Mouse (Mus musculus): ENCODE results near the gene Me1.

The Me1 gene

DNA sequence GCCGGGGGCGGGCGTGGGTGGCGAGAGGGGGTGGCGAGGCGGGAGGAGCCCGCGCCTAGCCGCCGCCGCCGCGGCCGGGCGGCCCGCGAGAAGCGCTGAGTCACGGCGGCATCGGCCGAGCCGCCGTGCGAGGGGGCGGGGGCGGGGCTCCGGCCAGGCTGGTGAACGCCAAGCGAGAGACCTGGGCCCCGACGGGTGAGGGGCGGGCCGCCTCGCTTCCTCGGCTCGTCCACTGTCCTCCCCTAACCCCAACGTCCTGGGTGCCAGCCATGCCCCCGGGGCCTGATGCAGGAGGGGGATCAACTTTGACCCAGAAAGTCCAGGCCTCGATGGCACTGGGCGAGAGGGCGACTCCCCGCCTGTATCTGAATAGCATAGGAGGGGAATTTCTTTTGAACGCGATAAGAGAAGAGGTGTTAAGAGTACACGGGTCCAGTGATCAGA is at the start of gene Me1:
Me1 (minus strand) TSS at position 136 of the 444 bp plus-strand sequence.
- in situ Hi-C loops (cut with MboI, MseI), result no loop called here

DNA sequence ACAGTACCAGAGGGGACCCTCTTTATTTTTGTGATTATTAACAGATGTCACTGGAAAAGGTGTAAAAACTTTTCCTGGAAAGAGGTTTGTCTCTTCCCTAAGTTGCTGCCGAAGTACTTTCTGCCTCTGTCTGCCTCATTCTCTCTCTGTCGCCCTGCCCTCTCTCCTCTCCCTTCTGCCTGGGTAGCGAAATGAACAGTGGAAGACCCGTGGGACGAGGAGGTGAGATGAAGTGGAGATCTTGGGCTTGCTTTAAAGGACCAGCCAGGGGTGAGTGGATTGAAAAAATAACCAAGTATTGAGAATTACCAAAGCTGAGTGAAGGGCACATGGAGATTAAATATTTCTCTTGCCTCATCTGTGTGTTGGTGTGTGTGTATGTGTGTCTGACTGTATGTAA is 48.3 kb upstream of the Me1 start:
- in situ Hi-C loops (cut with MboI, MseI), result no loop called here

- in situ Hi-C loops (cut with MboI, MseI), result no loop called here
These were observed 47.5 kb upstream of the Me1 start, which contains the start of gene Prss35 for GRCm38 (mm10) chr9:86742959-86743911. Gene Prss35, plus strand, starts transcription at chr9:86743649.

GRCm38 (mm10) chr9:86739971-86740370 is 44.2 kb upstream of the Me1 start:
- in situ Hi-C loops (cut with MboI, MseI), result no loop called here

DNA sequence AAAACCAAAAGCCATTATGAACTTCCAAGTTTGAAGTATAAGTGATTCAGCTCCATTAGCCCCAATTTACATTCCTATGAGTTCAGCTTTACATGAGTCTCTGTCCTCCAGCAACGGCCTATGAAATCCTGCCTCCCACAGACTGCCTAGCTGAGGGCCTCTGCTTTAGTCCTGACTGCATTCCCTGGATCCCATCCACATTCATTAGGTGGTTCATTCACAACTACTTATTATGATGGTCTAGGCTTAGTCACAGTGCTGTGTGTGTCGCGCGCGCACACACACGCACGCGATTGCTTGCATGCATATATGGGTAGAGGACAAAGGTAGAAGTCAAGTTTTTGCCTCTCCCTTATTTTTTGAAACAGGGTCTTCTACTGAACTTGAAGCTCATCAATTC is 43.0 kb upstream of the Me1 start:
- in situ Hi-C loops (cut with MboI, MseI), result no loop called here

GRCm38 (mm10) chr9:86738067-86738466 is 42.3 kb upstream of the Me1 start:
- in situ Hi-C loops (cut with MboI, MseI), result no loop called here

GRCm38 (mm10) chr9:86736991-86737390 is 41.2 kb upstream of the Me1 start:
- in situ Hi-C loops (cut with MboI, MseI), result no loop called here

DNA sequence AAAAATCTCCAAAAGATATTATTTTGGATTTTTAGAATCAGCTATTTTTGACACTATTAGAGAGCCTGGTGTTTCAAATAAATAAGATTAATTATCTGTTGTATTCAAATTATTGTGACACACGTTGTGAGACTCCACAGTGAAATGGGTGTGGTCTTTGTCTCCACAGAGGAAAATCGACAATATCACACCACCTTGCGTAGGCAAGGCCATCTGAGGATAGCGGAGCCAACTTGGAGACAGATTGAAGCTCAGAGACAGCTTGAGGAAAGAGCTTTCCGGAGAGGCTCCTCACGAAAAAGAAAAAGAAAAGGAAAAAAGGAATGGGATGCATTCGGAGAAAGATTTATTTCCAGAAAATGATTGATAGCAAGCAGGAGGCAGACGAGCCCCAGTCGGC is 39.0 kb upstream of the Me1 start:
- in situ Hi-C loops (cut with MboI, MseI), result no loop called here

DNA sequence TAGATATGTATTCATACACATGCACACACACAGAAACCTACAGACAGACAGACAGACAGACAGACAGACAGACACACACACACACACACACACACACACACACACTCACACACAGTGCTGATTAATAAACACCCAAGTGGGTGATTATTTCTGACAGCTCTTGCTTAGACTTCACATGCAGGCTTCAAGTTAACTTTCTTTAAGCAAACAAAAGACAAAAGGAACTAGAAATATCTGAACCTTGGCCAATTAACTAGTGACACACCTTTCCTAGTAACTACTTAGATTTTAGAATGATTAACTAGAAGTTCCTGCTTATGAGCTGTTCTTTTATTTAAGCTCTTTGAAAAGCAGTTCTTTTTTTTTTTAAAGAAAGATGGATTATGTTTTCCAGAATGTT is 38.6 kb upstream of the Me1 start:
- in situ Hi-C loops (cut with MboI, MseI), result no loop called here

GRCm38 (mm10) chr9:86729811-86730210 is 34.1 kb upstream of the Me1 start:
- in situ Hi-C loops (cut with MboI, MseI), result no loop called here

DNA sequence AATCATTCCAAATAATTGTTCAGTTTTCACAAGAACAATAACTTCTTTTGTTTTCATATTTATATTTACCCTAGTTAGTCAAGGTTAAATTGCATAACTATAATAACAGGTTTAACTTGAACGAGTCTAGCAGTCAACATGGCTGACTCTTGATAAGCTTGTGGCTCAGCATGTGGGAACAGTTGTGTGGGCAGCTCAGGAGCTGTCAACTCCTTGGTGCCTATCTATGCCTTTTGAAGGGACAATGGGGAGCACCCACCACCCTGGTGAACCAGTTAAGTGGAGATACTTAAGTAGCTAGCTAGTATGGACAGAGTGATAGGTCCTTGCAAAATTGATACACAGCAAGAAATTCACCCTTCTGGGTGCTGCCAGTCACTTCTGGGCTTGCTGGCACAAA is 33.3 kb upstream of the Me1 start:
- in situ Hi-C loops (cut with MboI, MseI), result no loop called here

GRCm38 (mm10) chr9:86728214-86728814 is 32.6 kb upstream of the Me1 start:
- in situ Hi-C loops (cut with MboI, MseI), result no loop called here

DNA sequence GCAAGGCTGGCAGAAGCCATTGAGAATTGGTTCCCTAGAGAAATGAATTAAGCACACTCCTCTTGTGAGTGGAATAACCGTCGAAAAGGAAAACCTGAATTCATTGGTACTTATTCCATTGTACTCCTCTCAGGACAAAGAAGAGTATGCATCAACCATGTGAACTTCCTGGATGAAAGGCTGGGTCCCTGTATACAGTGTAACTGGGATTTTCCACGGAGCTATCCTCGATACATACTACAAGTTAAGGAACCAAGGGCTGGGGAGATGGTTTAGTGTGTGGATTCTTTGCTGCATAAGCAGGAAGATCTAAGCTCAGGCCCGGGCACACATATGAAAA is 30.6 kb upstream of the Me1 start:
- in situ Hi-C loops (cut with MboI, MseI), result no loop called here

GRCm38 (mm10) chr9:86725604-86726380 is 30.0 kb upstream of the Me1 start:
- in situ Hi-C loops (cut with MboI, MseI), result no loop called here

DNA sequence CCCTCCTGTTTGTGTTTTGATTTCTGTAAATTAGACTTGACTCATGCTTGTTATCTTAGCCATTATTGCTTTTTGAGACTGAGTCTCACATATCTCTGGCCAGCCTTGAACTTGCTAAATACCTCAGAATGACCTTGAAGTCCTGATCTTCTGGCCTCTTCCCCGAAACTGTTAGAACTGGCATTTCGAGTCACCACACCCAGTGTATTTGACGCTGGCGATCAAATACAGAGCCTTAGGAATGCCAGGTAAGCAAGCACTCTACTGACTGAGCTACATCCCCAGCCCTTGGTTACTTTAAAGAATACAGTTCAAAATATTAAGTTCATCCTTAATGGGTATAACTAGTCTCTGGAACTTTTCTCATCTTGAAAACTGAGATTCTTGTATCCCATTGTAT is 29.3 kb upstream of the Me1 start:
- in situ Hi-C loops (cut with MboI, MseI), result no loop called here

- in situ Hi-C loops (cut with MboI, MseI), result no loop called here
These were observed 25.0 kb upstream of the Me1 start for GRCm38 (mm10) chr9:86720794-86721193.

DNA sequence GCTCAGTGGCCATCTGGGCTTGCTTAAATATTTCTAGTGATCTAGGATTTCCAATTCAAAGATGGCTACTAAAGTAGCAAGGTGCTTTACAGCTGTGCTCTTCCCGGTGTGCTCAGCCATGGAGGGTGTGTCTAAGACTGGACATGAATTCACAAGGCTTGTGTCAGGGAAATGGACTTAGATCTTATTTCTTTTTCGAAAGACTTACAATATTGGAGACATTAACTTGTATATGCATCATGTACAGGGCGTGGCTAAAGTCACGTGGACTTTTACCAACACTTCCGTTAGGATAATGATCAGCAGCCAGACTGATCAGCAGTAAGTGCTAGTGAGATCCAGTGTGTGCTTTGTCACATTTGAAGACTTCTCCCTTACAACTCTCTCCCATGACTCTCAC is 24.5 kb upstream of the Me1 start:
- in situ Hi-C loops (cut with MboI, MseI), result no loop called here

GRCm38 (mm10) chr9:86717119-86717518 is 21.4 kb upstream of the Me1 start:
- in situ Hi-C loops (cut with MboI, MseI), result no loop called here

DNA sequence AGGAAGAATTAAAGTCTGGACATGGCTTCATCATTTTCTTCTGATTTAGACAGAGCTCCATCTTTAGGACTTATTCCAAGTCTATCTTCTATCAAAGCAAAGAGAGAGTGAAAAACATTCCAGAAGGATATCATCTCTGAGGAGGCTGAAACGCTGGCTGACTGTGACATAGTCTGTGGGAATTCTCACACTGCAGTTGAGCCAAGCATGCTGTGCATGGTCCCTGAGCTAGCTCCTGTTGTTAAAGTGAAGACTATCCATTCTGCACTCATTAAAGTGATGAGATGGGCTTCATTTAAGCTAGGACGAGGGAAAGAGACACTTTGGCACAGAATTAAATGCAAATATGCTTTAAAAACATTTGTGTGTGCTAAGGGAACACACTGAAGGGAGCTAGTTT is 20.8 kb upstream of the Me1 start:
- in situ Hi-C loops (cut with MboI, MseI), result no loop called here

- in situ Hi-C loops (cut with MboI, MseI), result no loop called here
These were observed 18.3 kb upstream of the Me1 start for GRCm38 (mm10) chr9:86714089-86714488.

- in situ Hi-C loops (cut with MboI, MseI), result no loop called here
These were observed 16.9 kb upstream of the Me1 start for GRCm38 (mm10) chr9:86712648-86713047.

DNA sequence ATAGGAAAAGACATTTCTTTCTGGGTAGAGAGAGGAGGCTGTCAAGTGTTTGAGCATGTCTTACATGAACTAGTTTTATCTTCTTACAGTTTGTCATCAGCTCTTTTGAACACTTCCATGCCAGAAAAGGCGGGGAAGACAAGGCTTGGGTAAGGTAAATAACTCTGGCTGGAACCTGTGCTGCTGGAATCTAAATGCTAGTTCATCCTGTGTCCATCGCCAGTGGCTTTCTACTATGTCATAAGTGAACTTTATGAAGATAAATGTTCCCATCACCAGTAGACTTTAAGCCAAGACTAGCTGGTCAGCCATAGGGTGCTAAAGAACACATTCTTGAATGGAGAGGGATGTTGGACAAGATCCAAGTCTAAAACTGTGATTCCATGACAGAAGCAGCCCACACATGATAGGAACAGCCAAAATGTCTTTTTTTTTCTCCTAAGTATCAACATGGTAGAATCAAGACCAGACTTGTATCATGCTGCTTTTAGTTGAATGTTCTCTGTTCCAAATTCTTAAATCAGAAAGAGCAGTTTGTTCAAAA is 14.4 kb upstream of the Me1 start:
- in situ Hi-C loops (cut with MboI, MseI), result no loop called here

All from regulatory T cell (primary cell).